Mouse (Mus musculus): ENCODE measurements at regions not wholly inside any gene's neighbourhood (a gene's known extent, or its start where the extent isn't known, plus 50 kb on each side); places are given as distances from the start of the nearest gene placed in this dataset.

- TF ChIP-seq CTCF (conservative IDR thresholded peaks at IDR 0.05; ENCODE audit: low read length) = peak; percentile 98
- TF ChIP-seq NANOG (IDR thresholded peaks at IDR 0.05; ENCODE audit: borderline replicate concordance, low read length) = no peak
- TF ChIP-seq POU5F1 (IDR thresholded peaks at IDR 0.05; ENCODE audit: borderline replicate concordance, low read length) = no peak
These were observed 215.6 kb downstream of the Samd9l start for GRCm38 (mm10) chr6:3183819-3184199.
